28 mouse cellular contexts compared by ENCODE assay signal in genomic region chr16:32856751-32857150, GRCm38 (mm10). TPM values are rescaled to one million over a fixed set of nuclear protein-coding genes. Genes with fewer than 3 reads are reported as not detected.
DNase-seq lines count a peak whose midpoint lies in the region; ATAC-seq and TF ChIP-seq lines count a peak whose summit lies in the region.
"Had no signal": no experiment of that assay in that cellular context is flagged by ENCODE, and none has a peak within 500 bp of the region (broad histone marks: within the 10 kb centered on the region; RNA-seq: fewer than 3 reads in every experiment).

No protein-coding gene starts in this region.

- no peak for TF ChIP-seq POLR2A in myocyte (IDR thresholded peaks at IDR 0.05; ENCODE audit: insufficient read length, low read depth)

- intact Hi-C loops in gastrocnemius, adult 2 months (cut with DNase I) = loop anchor here (5.0 kb wide), 1 partner anchor 34 kb away; no protein-coding TSS in a partner anchor
- intact Hi-C loops in gastrocnemius, postnatal 14 days (cut with DNase I; ENCODE audit: low total_unique reads) = no loop called here

- no peak for TF ChIP-seq CTCF in gastrocnemius, adult 2 months (IDR thresholded peaks at IDR 0.05)

- H3K9ac ChIP-seq in intestine, embryonic 16.5 days (ENCODE audit: low read depth, low read length) = no peak overlapping the region
- H3K9ac ChIP-seq: embryonic facial prominence, embryonic 12.5 days; forebrain, embryonic 13.5 days; forebrain, embryonic 15.5 days had no signal

- ATAC-seq in intestine, embryonic 16.5 days = no peak
- ATAC-seq: forebrain, embryonic 13.5 days; forebrain, embryonic 15.5 days had no signal

- peaks cover 16% of the 10 kb centered on the region for H3K4me1 ChIP-seq in intestine, embryonic 16.5 days (ENCODE audit: control insufficient read depth, insufficient read depth, low read length)
- H3K4me1 ChIP-seq: embryonic facial prominence, embryonic 10.5 days; embryonic facial prominence, embryonic 12.5 days had no signal

- no peaks in the 10 kb centered on the region for H3K27me3 ChIP-seq in myocyte (ENCODE audit: control insufficient read depth, insufficient read depth, insufficient read length)
- no peaks in the 10 kb centered on the region for H3K27me3 ChIP-seq in intestine, embryonic 16.5 days (replicated peaks; ENCODE audit: control insufficient read depth, insufficient read depth, low read length)
- H3K27me3 ChIP-seq: embryonic facial prominence, embryonic 12.5 days; forebrain, embryonic 13.5 days; forebrain, embryonic 15.5 days had no signal

- WGBS in intestine, embryonic 16.5 days = 88% methylated on average over 3 of the region's 3 CpGs

- peaks cover 36% of the 10 kb centered on the region for H3K79me2 ChIP-seq in myocyte (ENCODE audit: control insufficient read depth, insufficient read depth)

- peak overlapping the region; percentile 9 for H3K4me2 ChIP-seq in myocyte (ENCODE audit: low read depth)
- H3K4me2 ChIP-seq in intestine, embryonic 16.5 days (ENCODE audit: low read depth, low read length) = no peak overlapping the region
- H3K4me2 ChIP-seq: embryonic facial prominence, embryonic 12.5 days; forebrain, embryonic 13.5 days; forebrain, embryonic 15.5 days had no signal

- H3ac ChIP-seq in myocyte (ENCODE audit: control insufficient read depth, insufficient read length) = no peak overlapping the region

- peaks cover 9% of the 10 kb centered on the region for H3K36me3 ChIP-seq in myocyte (ENCODE audit: control insufficient read depth, insufficient read depth)
- H3K36me3 ChIP-seq in intestine, embryonic 16.5 days (ENCODE audit: control insufficient read depth, insufficient read depth, low read length) = 0 out of 2 replicates have a peak, but pooled peaks cover 3% of the 10 kb centered on the region

- H3K4me3 ChIP-seq in gastrocnemius, adult 2 months = no peak overlapping the region
- no peak overlapping the region for H3K4me3 ChIP-seq in myocyte
- H3K4me3 ChIP-seq in intestine, embryonic 16.5 days (ENCODE audit: low read length) = no peak overlapping the region
- H3K4me3 ChIP-seq: embryonic facial prominence, embryonic 10.5 days; embryonic facial prominence, embryonic 12.5 days; forebrain, embryonic 13.5 days; forebrain, embryonic 15.5 days had no signal

- DNase-seq in gastrocnemius, adult 2 months = peak; percentile 81
- DNase-seq in gastrocnemius, postnatal 4 days (ENCODE audit: low spot score in 2 of 2) = no peak
- peak; percentile 26 to 36 for DNase-seq in gastrocnemius, adult 8-10 months (ENCODE audit: low spot score in 2 of 2)
- DNase-seq in gastrocnemius, postnatal 14 days = peak; percentile 46
- DNase-seq in ovary, postnatal 10 days (ENCODE audit: low spot score) = no peak
- no peak for DNase-seq in lung, postnatal 14 days
- DNase-seq: adrenal gland, adult 2 months; adrenal gland, postnatal 10 days; adrenal gland, postnatal 25 days; cerebellum, adult 11 months; cerebellum, adult 18-20 months; cerebellum, adult 8-10 months; cerebellum, adult 9-11 months; cerebellum, postnatal 14 days had no signal

- peak overlapping the region; percentile 88 for H3K27ac ChIP-seq in gastrocnemius, adult 2 months
- no peak overlapping the region for H3K27ac ChIP-seq in intestine, embryonic 16.5 days (ENCODE audit: low read length)
- H3K27ac ChIP-seq: embryonic facial prominence, embryonic 10.5 days; embryonic facial prominence, embryonic 12.5 days; forebrain, embryonic 13.5 days; forebrain, embryonic 15.5 days had no signal

- H3K9me3 ChIP-seq in intestine, embryonic 16.5 days (ENCODE audit: control insufficient read depth, low read length) = no peaks in the 10 kb centered on the region
- H3K9me3 ChIP-seq: embryonic facial prominence, embryonic 10.5 days; embryonic facial prominence, embryonic 12.5 days; forebrain, embryonic 13.5 days; forebrain, embryonic 15.5 days had no signal

TF ChIP-seq in myocyte, 11 proteins besides CTCF, POLR2A, EP300 and RAD21:
- TF ChIP-seq MYOG (IDR thresholded peaks at IDR 0.05; ENCODE audit: control insufficient read depth in 1 of 3, insufficient read depth in 1 of 3, insufficient read length in 2 of 3, low read depth in 2 of 3) (peak in 1 of 3 experiments; percentile 25), POLR2AphosphoS2 (IDR thresholded peaks at IDR 0.05; ENCODE audit: insufficient read length, low read depth) (no peak)
TF ChIP-seq in myocyte: peak in this region for 1.

RNA-seq across cellular contexts. Expression of gene Fyttd1, which starts 20.5 kb away (rescaled TPM):
- total RNA-seq in gastrocnemius, adult 2 months (2021) = 10 to 100 TPM; 95.0 to 95.1 TPM
- total RNA-seq in gastrocnemius, postnatal 4 days (2021) = 100 to 1,000 TPM; 148 to 164 TPM
- 100 to 1,000 TPM; 107 to 123 (median 116) TPM for total RNA-seq in gastrocnemius, adult 8-10 months (2022)
- total RNA-seq in gastrocnemius, postnatal 14 days (2021) = 100 to 1,000 TPM; 108 to 111 TPM
- polyA plus RNA-seq in myocyte (2012; fragmentation: generic; extraction: Trizol) = 39.8 TPM
- 61.9 and 72.3 TPM in 2 replicates for polyA plus RNA-seq in intestine, embryonic 16.5 days (2015; fragmentation: Nextera tagmentation; extraction: Ambion mirVana)

RNA-seq across cellular contexts. Expression of gene Rubcn, which starts 20.8 kb away (rescaled TPM):
- total RNA-seq in gastrocnemius, adult 2 months (2021) = 10 to 100 TPM; 24.0 to 28.5 TPM
- total RNA-seq in gastrocnemius, postnatal 4 days (2021) = 10 to 100 TPM; 46.6 to 50.3 TPM
- 10 to 100 TPM; 22.4 to 29.0 (median 25.9) TPM for total RNA-seq in gastrocnemius, adult 8-10 months (2022)
- 10 to 100 TPM; 28.8 to 30.0 TPM for total RNA-seq in gastrocnemius, postnatal 14 days (2021)
- polyA plus RNA-seq in myocyte (2012; fragmentation: generic; extraction: Trizol) = 34.0 TPM
- 15.3 and 16.0 TPM in 2 replicates for polyA plus RNA-seq in intestine, embryonic 16.5 days (2015; fragmentation: Nextera tagmentation; extraction: Ambion mirVana)

RNA-seq across cellular contexts. Expression of gene Smbd1, which starts 46.5 kb away (rescaled TPM):
- not detected for total RNA-seq in gastrocnemius, adult 2 months (2021)
- total RNA-seq in gastrocnemius, postnatal 4 days (2021) = not detected
- total RNA-seq in gastrocnemius, adult 8-10 months (2022) = not detected
- total RNA-seq in gastrocnemius, postnatal 14 days (2021) = not detected
- polyA plus RNA-seq in myocyte (2012; fragmentation: generic; extraction: Trizol) = not detected
- 0.95 and 2.1 TPM in 2 replicates for polyA plus RNA-seq in intestine, embryonic 16.5 days (2015; fragmentation: Nextera tagmentation; extraction: Ambion mirVana)
- total RNA-seq: adrenal gland, adult 2 months; adrenal gland, postnatal 10 days; adrenal gland, postnatal 25 days; adrenal gland, postnatal 4 days; MEL had no signal
- polyA plus RNA-seq: adrenal gland, adult 2 months; brain, embryonic 14.5 days; C2C12; cortical plate, adult 2 months; embryonic facial prominence, embryonic 10.5 days; embryonic facial prominence, embryonic 12.5 days; embryonic facial prominence, embryonic 14.5 days; forebrain, embryonic 11.5 days; forebrain, embryonic 13.5 days; forebrain, embryonic 15.5 days had no signal

RNA-seq across cellular contexts. Expression of gene Lrch3, which starts 57.1 kb away (rescaled TPM):
- total RNA-seq in gastrocnemius, adult 2 months (2021) = 10 to 100 TPM; 14.1 to 16.0 TPM
- total RNA-seq in gastrocnemius, postnatal 4 days (2021) = 10 to 100 TPM; 32.7 to 35.2 TPM
- total RNA-seq in gastrocnemius, adult 8-10 months (2022) = 10 to 100 TPM; 11.6 to 15.3 (median 13.8) TPM
- total RNA-seq in gastrocnemius, postnatal 14 days (2021) = 10 to 100 TPM; 18.1 to 21.7 TPM
- polyA plus RNA-seq in myocyte (2012; fragmentation: generic; extraction: Trizol) = 9.0 TPM
- 10.0 and 11.5 TPM in 2 replicates for polyA plus RNA-seq in intestine, embryonic 16.5 days (2015; fragmentation: Nextera tagmentation; extraction: Ambion mirVana)

RNA-seq across cellular contexts. Expression of gene Muc20, which starts 59.5 kb away (rescaled TPM):
- total RNA-seq in gastrocnemius, adult 2 months (2021) = under 1 TPM; 0.33 to 0.45 TPM
- total RNA-seq in gastrocnemius, postnatal 4 days (2021) = under 1 TPM; 0.23 to 0.49 TPM
- under 1 TPM; 0.34 to 0.70 (median 0.42) TPM for total RNA-seq in gastrocnemius, adult 8-10 months (2022)
- total RNA-seq in gastrocnemius, postnatal 14 days (2021) = under 1 TPM; 0.08 to 0.20 TPM
- 0.01 TPM for polyA plus RNA-seq in myocyte (2012; fragmentation: generic; extraction: Trizol)
- 0.20 TPM in 1 of 2 replicates, not detected in the other for polyA plus RNA-seq in intestine, embryonic 16.5 days (2015; fragmentation: Nextera tagmentation; extraction: Ambion mirVana)
- total RNA-seq: ES-E14, MEL had no signal
- polyA plus RNA-seq: adrenal gland, adult 2 months; C2C12; cortical plate, adult 2 months; embryonic facial prominence, embryonic 10.5 days; embryonic facial prominence, embryonic 12.5 days; forebrain, embryonic 11.5 days; forebrain, embryonic 13.5 days; forebrain, embryonic 15.5 days had no signal

Comparison
In these comparisons a context has a peak if more than half of its experiments do, and no peak if none do; other contexts are left out.
1. DNase-seq: peak in gastrocnemius, adult 2 months (single experiment), gastrocnemius, adult 8-10 months (2 of 2) and gastrocnemius, postnatal 14 days (single experiment); none in gastrocnemius, postnatal 4 days (0 of 2), ovary, postnatal 10 days (single experiment) and lung, postnatal 14 days (single experiment).